Mouse (Mus musculus) layer of hippocampus, postnatal 14 days (tissue): ENCODE measurements around the gene Gm9821. TPM values are rescaled to one million over a fixed set of nuclear protein-coding genes. Genes with fewer than 3 reads are reported as not detected.

Experiments
- DNase-seq, 2 experiments: peaks; one replicate each; pipeline ENCODE4 v3.0.0; 2021 to 2022; ENCODE audit warnings: low spot score in 2 of 2, mixed read lengths in 1 of 2
- long read RNA-seq, 2 experiments: library from polyadenylated mRNA; stranded (forward); transcript quantifications; one replicate each; pipeline ENCODE4 v2.0.0; 2021
- total RNA-seq, 2 experiments: library from RNA; stranded (reverse); gene quantifications; 2 replicates each; pipeline ENCODE4 v1.2.3; 2021

Gene Gm9821
- not detected for total RNA-seq
- long read RNA-seq, experiment 1: 0 reads
- long read RNA-seq, experiment 2: 0 reads

- DNase-seq: no peak
These were observed at the start of gene Gm9821 for GRCm38 (mm10) chr2:91945483-91945882. Gene Gm9821 (plus strand): TSS chr2:91945703.

- no peak for DNase-seq
These were observed 47.5 kb upstream of the Gm9821 start for GRCm38 (mm10) chr2:91897968-91898367.

GRCm38 (mm10) chr2:91899141-91899540, 46.4 kb upstream of the Gm9821 start:
- peak in 1 of 2 experiments; percentile 29 for DNase-seq

GRCm38 (mm10) chr2:91900431-91900830, 45.1 kb upstream of the Gm9821 start:
- DNase-seq: no peak

GRCm38 (mm10) chr2:91902336-91902735, 43.2 kb upstream of the Gm9821 start:
- DNase-seq: no peak

GRCm38 (mm10) chr2:91903171-91903925, 42.2 kb upstream of the Gm9821 start:
- no peak for DNase-seq

- DNase-seq: peak in 1 of 2 experiments; percentile 31
These were observed 40.7 kb upstream of the Gm9821 start for GRCm38 (mm10) chr2:91904618-91905307.

GRCm38 (mm10) chr2:91906141-91906540, 39.4 kb upstream of the Gm9821 start:
- peak in 1 of 2 experiments; percentile 34 for DNase-seq

GRCm38 (mm10) chr2:91912616-91913015, 32.9 kb upstream of the Gm9821 start:
- DNase-seq: no peak

- DNase-seq: no peak
These were observed 32.0 kb upstream of the Gm9821 start for GRCm38 (mm10) chr2:91913328-91914110.

- no peak for DNase-seq
These were observed 29.0 kb upstream of the Gm9821 start for GRCm38 (mm10) chr2:91916346-91916977.

- DNase-seq: no peak
These were observed 28.4 kb upstream of the Gm9821 start for GRCm38 (mm10) chr2:91917096-91917495.

GRCm38 (mm10) chr2:91920130-91920529, 25.4 kb upstream of the Gm9821 start:
- no peak for DNase-seq

GRCm38 (mm10) chr2:91921181-91921789, 24.2 kb upstream of the Gm9821 start:
- DNase-seq: no peak

- peak; percentile 76 to 82 for DNase-seq
These were observed 23.5 kb upstream of the Gm9821 start for GRCm38 (mm10) chr2:91921790-91922570.

- DNase-seq: no peak
These were observed 22.7 kb upstream of the Gm9821 start for GRCm38 (mm10) chr2:91922586-91923414.

GRCm38 (mm10) chr2:91923415-91924337, 21.8 kb upstream of the Gm9821 start:
- peak; percentile 74 to 79 for DNase-seq

GRCm38 (mm10) chr2:91924726-91925125, 20.8 kb upstream of the Gm9821 start:
- no peak for DNase-seq
